Mouse (Mus musculus) embryo, embryonic 10.5 days (tissue): Measurements from ENCODE around the gene H2-D1.
A peak's percentile ranks its signal among the peaks of the same experiment; 100 is the strongest.

Experiments used
- DNase-seq: peaks from one replicate; pipeline ENCODE4 v3.0.0-alpha.2; 2015; ENCODE audit warnings: low spot score

H2-D1 gene

DNA sequence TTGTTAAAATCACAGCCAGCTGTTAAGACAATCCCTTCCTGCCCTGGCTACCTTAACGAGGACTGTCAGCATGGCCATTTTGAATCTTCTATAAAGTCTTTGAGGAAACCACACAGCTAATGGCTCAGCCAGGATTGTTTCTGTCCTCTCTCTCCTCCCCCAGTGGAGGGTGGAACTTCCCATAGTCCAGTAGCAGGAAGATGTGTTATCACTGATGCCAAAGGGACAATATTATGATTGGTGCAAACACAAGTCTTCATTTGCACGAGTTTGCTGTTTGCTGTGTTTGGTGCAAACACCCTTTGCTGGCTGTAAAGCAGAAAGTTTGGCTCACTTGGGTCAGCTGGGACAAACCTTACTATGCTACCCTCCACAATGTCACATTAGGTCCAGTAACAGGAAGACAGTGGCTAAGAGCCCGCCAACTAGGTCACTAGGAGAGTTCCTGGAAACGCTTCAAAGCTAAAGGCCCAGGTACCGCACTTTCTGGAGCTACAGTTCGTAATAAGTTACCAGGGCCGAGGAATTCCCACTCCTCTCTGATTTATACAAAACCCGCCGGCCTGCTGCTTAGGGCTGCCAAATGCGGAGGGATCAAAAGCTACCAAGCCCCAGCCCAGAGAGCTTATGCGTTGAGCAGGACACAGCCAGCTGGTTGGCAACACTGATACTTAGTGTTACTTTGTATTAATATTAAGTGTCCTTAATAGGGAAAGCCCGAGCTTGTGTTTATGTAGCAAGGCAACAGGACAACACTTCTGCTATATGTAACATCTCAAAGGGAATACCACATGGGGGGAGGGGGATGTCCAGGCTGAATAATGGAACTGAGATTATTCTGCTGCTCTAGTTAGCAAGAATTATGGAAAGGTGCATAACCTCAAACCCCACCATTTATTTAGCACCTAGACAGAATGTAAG, 21.9 kb upstream of the H2-D1 start:
- no peak for DNase-seq

DNA sequence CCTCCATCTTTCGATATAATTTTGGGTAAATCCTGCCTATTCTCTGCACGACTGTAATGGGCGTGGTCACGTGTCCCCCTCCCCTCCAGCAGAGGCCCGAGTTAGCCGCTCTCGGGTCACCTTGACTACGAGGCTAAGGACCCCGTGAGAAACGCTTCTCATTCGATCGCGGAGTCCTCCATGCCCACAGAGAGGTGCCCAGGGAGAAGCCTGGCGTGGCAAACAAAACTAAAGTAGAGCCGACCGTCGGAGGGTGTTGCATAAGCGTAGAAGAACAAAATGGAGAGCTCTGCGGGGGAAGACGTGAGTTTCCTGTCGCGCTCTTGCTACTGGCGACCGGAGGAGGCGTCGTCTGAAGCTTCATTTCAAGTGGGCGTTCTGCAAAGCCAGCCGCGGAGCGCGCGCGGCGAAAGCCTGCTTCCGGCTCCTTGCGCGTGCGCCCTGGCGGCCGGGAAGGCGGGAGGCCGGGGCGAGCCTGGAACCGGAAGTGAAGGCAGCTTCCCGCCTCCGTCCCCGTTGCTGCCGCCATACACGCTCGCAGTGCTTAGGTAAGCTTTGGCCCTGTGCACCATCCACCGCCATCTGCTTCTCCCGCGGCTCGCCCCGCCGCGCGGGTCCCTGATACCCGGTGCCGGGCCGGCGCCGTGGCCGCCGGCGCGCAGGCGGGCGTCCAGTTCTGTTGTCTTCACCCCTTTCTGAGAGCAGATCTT, 21.1 kb upstream of the H2-D1 start, which contains the start of gene Ddx39b:
Ddx39b (plus strand) TSS at position 442 of the 710 bp plus-strand sequence.
- peak; percentile 97 for DNase-seq

GRCm38 (mm10) chr17:35242015-35242941, 20.3 kb upstream of the H2-D1 start:
- peak; percentile 82 for DNase-seq

DNA sequence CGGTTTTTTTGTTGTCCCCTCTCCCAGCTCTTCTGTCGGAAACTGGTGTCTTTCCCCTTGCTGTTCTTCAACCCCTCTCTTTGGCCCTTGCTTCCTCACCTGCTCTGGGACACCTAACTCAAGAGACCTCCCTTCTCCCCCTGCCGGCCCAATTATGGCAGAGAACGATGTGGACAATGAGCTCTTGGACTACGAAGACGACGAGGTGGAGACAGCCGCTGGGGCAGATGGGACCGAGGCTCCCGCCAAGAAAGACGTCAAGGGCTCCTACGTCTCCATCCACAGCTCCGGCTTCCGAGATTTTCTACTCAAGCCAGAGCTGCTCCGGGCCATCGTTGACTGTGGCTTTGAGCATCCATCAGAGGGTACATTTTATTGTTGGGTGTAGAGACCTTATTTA, 19.4 kb upstream of the H2-D1 start:
- peak; percentile 59 for DNase-seq

DNA sequence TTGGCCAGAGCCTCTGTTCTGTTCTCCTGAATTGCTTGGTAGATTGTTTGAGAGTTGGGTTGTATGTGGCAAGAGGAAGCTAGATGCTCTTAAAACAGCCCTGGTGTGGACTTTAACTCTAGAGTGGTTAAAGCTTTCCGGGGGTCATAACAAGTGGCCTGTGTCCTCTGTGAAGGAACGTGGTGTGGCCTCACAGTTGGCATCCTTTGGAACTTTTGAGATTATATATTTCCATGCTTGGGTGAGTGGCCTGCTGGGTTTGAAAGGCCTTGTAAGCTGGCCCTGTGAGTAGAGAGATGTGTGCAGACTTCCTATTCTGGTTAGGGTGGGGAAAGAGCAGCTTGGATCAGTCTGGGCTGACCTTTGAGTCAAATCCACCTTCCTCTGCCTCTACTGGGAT, 17.5 kb upstream of the H2-D1 start:
- no peak for DNase-seq

GRCm38 (mm10) chr17:35245731-35246623, 16.6 kb upstream of the H2-D1 start:
- no peak for DNase-seq

DNA sequence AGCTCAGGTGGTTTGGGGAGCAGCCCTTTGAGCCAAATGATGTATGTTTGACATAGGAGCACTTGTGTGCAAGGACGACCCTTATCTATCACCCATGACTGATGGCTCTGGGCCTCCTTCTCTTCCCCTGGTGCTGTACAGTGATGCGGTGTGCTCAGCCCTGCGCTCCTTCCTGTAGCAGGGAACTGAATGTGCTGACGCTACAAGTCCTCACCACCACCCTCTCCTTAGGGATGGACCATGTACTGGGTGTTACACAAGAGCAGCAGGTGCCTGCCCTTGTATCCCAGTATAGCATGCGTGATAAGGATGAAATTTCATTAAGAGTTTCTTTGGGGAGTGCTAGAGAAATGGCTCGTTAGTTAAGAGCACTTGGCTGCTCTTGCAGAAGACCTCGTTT, 15.4 kb upstream of the H2-D1 start:
- no peak for DNase-seq

GRCm38 (mm10) chr17:35248986-35249385, 13.5 kb upstream of the H2-D1 start:
- DNase-seq: no peak

- no peak for DNase-seq
Observed at GRCm38 (mm10) chr17:35249451-35250197, 12.9 kb upstream of the H2-D1 start.

DNA sequence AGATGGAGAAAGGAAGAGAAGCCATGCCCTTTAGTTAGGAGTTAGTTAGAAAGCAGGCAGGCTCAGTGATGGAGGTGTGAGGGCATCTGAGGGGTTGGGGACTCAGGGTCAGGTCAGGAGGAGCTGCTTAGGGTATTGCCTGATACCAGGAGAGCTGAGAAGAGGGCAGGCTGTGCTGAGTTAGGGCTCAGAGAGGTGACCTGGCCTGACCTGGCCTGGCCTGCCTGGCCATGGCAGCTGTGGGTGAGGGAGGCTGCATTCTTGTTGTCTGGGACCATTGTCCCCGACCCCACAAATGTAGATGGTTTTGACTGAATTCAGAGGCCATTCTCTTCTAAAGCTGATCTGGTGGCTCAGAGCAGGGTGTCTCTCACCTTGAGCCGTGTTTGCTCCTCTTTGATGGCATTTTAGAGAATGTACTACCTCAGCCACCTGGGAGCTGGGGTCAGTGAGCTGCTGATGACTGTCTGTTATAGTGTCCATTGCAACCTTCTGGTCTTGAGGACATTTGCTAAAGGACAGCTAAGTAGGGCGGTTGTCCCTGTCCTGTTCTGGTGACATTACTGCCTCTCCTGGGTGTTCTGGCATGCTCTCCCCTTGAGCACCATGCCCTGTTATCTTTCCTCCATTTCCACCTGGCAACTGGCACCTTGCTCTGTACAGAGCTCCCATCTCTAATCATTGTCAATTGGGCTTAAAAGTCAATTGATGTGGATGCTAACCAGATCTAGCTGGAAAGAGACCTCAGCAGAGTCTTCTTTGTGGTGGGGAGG, 12.0 kb upstream of the H2-D1 start:
- DNase-seq: no peak

GRCm38 (mm10) chr17:35251162-35251719, 11.3 kb upstream of the H2-D1 start:
- DNase-seq: no peak

GRCm38 (mm10) chr17:35251981-35252380, 10.5 kb upstream of the H2-D1 start:
- DNase-seq: no peak

GRCm38 (mm10) chr17:35252619-35253292, 9.8 kb upstream of the H2-D1 start:
- DNase-seq: no peak

DNA sequence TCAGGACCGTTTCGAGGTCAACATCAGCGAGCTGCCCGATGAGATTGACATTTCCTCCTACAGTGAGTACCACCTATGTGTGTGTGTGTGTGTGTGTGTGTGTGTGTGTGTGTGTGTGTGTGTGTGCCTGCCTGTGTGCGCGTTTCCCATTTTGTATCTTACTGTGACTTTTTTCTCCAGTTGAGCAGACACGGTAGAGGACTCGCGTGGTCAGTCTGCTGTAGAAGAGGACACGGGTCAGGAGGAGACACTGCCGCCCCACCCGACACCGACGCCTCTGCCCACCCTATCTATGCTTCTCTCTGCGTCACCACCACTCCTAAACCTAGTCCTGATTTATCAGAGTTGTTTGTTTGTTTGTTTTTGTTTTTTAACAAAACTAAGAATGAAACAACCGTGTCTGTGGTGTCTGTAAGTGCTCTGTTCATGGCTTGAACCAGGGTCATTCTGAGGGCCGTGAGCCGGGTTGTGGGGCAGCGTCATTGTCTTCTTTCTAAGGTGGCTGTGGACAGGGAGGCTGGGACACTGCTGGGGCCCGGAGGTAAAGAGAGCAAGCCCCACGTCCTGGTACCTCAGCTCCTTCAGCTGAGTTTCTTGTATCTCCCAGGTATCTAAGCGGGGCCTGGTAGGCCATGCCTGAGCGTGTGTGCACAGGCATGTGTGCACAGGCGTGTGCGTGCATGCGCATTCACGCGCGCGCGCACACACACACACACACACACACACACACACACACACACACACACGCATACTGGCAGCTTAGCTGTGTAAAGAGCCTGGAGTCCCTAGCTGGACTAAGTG, 9.0 kb upstream of the H2-D1 start:
- no peak for DNase-seq

- DNase-seq: peak; percentile 68
Observed at GRCm38 (mm10) chr17:35254241-35255098, 8.1 kb upstream of the H2-D1 start.

- DNase-seq: no peak
Observed at GRCm38 (mm10) chr17:35255301-35255700, 7.2 kb upstream of the H2-D1 start.

GRCm38 (mm10) chr17:35255704-35256103, 6.8 kb upstream of the H2-D1 start:
- no peak for DNase-seq
